ENCODE assay signal across 8 mouse cellular contexts in the genomic region with DNA sequence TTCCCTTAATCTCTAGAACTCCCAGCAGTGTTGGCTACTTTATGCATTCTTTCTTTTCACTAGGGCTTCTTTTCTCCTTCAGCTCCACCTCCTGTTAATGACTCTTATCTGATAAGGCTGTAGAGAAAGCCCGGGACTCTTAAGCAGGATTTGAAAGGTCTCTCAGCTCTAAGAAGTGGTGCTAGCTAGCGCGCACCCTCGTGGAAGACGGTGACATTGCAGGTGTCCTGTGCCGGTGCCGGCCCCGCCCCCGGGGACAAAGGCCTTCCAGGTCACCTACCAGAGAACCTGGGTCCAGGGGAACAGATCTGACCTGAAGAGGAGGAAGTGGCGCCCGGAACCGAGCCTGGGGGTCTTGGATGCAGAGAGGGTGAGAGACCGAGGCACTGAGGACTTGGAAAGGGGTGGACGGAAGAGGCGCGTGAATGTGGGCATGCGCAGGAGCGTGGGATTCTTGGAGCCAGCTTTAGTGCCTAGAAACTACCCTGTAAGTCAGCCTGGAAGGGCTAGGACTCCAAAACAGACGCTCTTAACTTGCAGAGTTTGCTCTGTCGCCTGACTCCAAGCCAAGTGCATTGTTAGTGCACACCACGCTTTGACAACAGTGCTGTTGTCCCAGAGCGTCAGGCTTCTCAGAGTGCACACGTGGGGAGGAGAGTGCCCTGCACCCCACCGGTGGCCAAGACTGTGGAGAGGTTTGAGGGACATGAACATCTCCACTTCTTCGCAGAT. TPM values are rescaled to one million over a fixed set of nuclear protein-coding genes. Genes with fewer than 3 reads are reported as not detected.
A peak's percentile ranks its signal among the peaks of the same experiment; 100 is the strongest.
DNase-seq lines count a peak whose midpoint lies in the region; ATAC-seq lines count a peak whose summit lies in the region.

Scrn2 (plus strand) TSS at position 253 of the 732 bp plus-strand sequence.

- peaks cover 10% of the 10 kb centered on the region for H3K27me3 ChIP-seq in hindbrain, embryonic 13.5 days

- H3K36me3 ChIP-seq in hindbrain, embryonic 13.5 days: no peaks in the 10 kb centered on the region

- H3K4me3 ChIP-seq in hindbrain, embryonic 13.5 days: peak within 1 kb of the TSS; percentile 61

- no peaks in the 10 kb centered on the region for H3K9me3 ChIP-seq in hindbrain, embryonic 13.5 days

- H3K4me1 ChIP-seq in hindbrain, embryonic 13.5 days (replicated peaks): peaks cover 19% of the 10 kb centered on the region

- peak within 1 kb of the TSS; percentile 85 for H3K27ac ChIP-seq in hindbrain, embryonic 13.5 days

- peak; percentile 87 for DNase-seq in Muller cell, postnatal 12 days (ENCODE audit: inconsistent ontology term)
- peak; percentile 80 for DNase-seq in cerebellum, adult 9-11 months
- peak; percentile 67 to 72 for DNase-seq in frontal cortex, postnatal 25 days (ENCODE audit: low spot score in 2 of 2)
- peak; percentile 80 to 85 for DNase-seq in layer of hippocampus, postnatal 25 days (ENCODE audit: extremely low spot score in 1 of 2, low spot score in 1 of 2)
- peak; percentile 87 for DNase-seq in lung, postnatal 25 days (ENCODE audit: low spot score)
- DNase-seq in retina, adult 2 months (ENCODE audit: low read depth, low spot score): peak; percentile 77
- DNase-seq in thymus, postnatal 36 days: peak; percentile 74 to 81

- 2% methylated on average over 25 of the region's 25 CpGs for WGBS in hindbrain, embryonic 13.5 days

- peak; percentile 85 for ATAC-seq in hindbrain, embryonic 13.5 days (ENCODE audit: low FRiP score)

- peak within 1 kb of the TSS; percentile 71 for H3K4me2 ChIP-seq in hindbrain, embryonic 13.5 days

- H3K9ac ChIP-seq in hindbrain, embryonic 13.5 days: peak within 1 kb of the TSS; percentile 82

RNA-seq across cellular contexts. Expression of gene Scrn2, which starts in this region (rescaled TPM):
- 14.4 and 15.3 TPM in 2 replicates for polyA plus RNA-seq in hindbrain, embryonic 13.5 days (2015; fragmentation: Nextera tagmentation; extraction: Ambion mirVana)
- total RNA-seq in layer of hippocampus, postnatal 25 days (2021): 1 to 10 TPM; 4.0 to 4.2 TPM

Comparison
In these comparisons a context has a peak if more than half of its experiments do, and no peak if none do; other contexts are left out.
1. Peak in every context shown above with its lines: DNase-seq, ATAC-seq, H3K4me3 ChIP-seq and H3K27ac ChIP-seq.